Mouse (Mus musculus) lung, adult 2 months (tissue): ENCODE results near the gene 1190002N15Rik.

Experiments
- CTCF ChIP-seq: fragments of 200-500 bp; IDR thresholded peaks from 2 replicates; pipeline ENCODE4 v1.5.1; 2011; ENCODE audit warnings: mild to moderate bottlenecking, low read length, control low read depth; ENCODE audit not compliant: insufficient read depth
- POLR2A ChIP-seq: fragments of 200-500 bp; IDR thresholded peaks from 2 replicates; pipeline ENCODE4 v1.6.1; 2011; ENCODE audit warnings: low read depth, mild to moderate bottlenecking, control low read depth, low read length, borderline replicate concordance; ENCODE audit errors: extremely low read depth

- TF ChIP-seq CTCF, result no peak
- no peak for TF ChIP-seq POLR2A
Measured at GRCm38 (mm10) chr9:94529987-94530386, 7.9 kb downstream of the 1190002N15Rik start.
